Mouse (Mus musculus) neural tube, embryonic 10.5 days (tissue): ENCODE measurements around the gene Lipn.

Experiments
- DNase-seq: peaks from one replicate; pipeline ENCODE4 v3.0.0-alpha.2; 2017; ENCODE audit warnings: low spot score; ENCODE audit errors: extremely low spot score

Lipn gene

GRCm38 (mm10) chr19:34066779-34067472 is at the start of gene Lipn:
Lipn (plus strand) TSS chr19:34067358.
- DNase-seq, result no peak

DNA sequence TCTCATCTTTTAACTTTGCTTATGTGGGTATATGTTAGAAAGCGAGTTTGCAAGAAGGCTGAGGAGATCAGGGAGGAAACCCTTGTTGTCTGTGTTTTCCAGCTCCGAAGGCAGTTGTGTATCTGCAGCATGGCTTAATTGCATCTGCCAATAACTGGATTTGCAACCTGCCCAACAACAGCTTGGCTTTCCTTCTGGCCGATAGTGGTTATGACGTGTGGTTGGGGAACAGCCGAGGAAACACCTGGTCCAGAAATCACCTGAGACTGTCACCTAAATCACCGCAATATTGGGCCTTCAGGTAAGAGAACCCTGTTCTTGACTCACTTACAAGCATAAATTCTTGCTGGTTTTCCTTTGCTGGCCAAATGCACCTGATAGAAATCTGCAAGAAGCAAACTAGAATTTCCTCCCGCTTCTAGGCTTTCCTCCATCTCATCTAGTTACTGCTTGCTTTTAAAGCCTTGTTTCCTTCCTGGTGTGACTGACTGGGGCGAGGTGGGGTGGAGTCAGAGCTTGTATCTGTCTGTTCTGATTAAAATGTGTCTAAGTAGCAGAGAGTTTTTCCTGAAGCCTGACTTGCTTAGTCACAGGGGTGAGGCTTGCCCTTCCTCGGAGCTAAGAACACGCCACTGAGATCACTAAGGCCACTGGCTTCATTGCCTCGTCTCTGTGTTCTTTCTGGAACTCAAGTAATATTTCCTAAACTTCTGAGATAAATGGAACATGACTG is 45.6 kb upstream of the Lipn start:
- no peak for DNase-seq

GRCm38 (mm10) chr19:34022759-34023158 is 44.4 kb upstream of the Lipn start:
- no peak for DNase-seq

DNA sequence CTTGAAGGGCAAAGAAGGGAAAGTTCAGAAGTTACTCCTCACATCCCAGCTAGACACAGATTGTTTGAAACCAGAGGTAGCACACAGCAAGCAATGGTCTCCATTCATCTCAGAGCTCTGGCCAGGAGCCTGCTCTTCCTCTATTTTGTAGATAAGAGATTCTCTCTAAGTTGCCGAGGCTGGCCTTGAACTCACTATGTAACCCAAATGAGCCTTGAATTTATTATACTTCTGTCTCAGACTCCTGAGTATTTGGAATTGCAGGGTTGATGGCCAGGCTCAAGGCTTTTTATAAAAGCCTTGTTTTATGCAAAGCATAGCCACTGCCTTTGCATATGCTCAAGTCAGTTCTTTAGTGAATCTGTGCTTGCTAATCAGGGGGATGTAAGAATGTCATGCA is 27.4 kb upstream of the Lipn start:
- no peak for DNase-seq

DNA sequence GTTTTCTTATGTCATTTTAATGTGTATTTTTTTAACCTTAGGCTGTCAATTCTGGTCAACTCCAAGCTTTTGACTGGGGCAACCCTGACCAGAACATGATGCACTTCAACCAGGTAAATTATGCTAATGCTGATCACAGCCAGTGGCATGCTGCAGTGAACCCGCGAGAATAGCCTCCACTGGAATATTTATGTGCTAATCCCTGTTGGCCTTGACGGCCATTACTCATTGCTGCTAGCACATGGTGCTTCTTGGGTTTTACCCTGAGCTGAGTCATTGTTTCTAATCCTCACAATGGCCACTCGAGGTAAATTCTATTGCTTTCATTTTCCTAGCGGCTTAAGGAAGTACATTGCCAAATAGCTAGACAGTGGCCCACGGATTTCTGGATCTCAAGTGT is 24.1 kb upstream of the Lipn start:
- no peak for DNase-seq

GRCm38 (mm10) chr19:34049371-34050039 is 17.7 kb upstream of the Lipn start:
- no peak for DNase-seq

DNA sequence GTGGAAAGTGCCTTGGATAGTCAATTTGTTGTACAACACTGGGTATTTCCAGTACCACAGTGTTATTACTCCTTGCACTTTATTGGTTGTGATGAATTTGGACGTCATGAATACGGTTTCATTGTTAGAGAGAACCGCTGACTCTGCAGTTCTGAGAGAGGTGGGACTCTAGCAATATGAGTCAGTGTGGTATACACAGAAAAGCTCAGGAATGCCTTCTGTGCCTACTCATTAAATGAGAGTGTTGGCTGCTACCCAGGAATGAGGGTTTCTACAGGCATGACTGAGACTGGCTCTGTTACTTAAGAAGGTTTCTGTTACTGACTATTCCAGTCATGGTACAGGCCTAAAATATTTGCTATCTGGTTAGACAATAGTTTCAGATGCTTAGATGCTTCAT is 15.7 kb upstream of the Lipn start:
- DNase-seq, result no peak

DNA sequence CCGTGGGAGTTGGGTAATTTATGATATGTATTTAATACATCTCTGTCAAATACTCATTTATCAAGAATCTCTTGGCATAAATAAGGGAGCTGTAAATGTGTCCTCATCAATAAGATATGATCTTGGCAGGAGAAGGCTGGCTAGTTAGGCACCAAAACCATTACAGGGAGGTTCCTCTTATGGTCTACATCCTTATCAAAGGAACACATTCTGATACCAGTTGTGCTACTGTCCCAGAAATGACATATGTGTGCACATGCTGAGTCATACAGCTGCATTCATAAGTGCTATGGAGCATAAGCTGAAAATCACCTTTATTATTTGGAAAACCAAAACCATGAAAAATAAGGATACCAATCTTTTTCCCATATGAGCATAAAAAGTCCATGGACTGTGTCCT is 3.6 kb upstream of the Lipn start:
- no peak for DNase-seq

DNA sequence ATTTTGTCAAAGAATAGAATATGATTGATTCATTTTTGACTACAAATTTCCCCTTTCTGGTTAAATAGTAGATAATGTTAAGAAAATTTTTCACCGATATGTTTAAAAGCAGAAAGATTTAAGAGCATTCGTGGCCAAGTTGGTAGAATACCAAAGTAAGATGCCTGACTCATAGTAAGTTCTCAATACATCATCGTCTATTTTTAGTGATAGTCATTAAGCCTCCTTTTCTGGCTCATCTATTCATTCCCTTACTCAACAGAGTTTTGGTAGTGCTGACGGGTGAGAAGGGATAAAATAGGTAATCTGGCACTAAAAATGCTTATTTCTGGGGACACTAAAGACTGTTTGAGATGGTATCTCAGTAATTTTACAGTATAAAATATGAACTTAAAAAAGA is 3.1 kb upstream of the Lipn start:
- no peak for DNase-seq

- DNase-seq, result no peak
These were observed 7.1 kb downstream of the Lipn start for GRCm38 (mm10) chr19:34074239-34074638.

GRCm38 (mm10) chr19:34078130-34078529 is 11.0 kb downstream of the Lipn start:
- DNase-seq, result no peak

DNA sequence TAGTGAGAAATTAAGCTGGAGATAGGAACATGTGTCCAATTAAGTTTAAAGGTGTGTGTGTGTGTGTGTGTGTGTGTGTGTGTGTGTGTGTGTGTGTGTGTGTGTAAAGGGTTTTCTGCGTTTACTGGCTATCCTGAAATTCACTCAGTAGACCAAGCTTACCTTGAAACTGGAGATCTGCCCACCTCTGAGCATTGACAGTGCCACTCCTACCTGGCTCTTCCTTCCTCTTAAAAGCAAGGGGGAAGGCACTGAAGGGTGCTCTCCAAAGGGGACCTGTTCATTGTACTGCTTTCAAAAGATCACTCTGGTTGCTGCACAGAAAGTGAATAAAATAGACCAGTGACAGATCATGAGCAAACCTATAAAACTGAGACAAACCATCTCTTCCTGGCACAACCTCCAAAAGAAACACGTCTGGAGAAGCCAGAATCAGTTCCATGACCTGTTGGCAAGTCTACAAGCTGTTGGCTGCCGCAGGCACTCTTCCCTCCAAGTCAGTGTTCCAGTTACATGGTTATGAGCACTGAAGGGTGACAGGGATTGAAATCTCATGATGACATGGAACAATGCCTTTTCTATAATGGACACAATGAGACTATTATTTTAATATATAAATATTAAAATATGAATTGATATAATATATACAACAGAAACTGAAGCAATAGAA is 22.0 kb downstream of the Lipn start:
- DNase-seq, result no peak

- no peak for DNase-seq
These were observed 28.2 kb downstream of the Lipn start for GRCm38 (mm10) chr19:34095381-34095780.

- no peak for DNase-seq
These were observed 29.1 kb downstream of the Lipn start for GRCm38 (mm10) chr19:34096228-34096627.

DNA sequence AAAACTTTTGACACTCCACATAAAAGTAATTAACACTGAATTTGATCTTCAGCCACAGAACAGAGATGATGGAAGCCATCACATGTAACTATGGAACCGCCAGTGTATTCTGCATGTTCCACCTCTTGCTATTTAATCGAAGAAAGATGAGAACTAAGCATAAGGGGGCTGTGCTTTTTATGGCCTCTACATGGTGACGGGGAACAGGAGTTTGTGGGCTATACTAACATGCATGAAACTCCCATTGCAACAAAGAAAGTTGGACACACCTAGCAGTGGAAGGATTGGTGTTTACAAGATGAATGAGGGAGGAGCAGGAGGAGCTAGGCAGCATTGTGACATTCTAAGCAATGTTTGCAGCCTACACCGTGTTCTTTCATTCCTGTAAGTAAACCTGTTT is 33.5 kb downstream of the Lipn start, which contains the start of gene Lipm:
Gene Lipm, plus strand, starts transcription at position 301 of the 400 bp plus-strand sequence.
- no peak for DNase-seq

DNA sequence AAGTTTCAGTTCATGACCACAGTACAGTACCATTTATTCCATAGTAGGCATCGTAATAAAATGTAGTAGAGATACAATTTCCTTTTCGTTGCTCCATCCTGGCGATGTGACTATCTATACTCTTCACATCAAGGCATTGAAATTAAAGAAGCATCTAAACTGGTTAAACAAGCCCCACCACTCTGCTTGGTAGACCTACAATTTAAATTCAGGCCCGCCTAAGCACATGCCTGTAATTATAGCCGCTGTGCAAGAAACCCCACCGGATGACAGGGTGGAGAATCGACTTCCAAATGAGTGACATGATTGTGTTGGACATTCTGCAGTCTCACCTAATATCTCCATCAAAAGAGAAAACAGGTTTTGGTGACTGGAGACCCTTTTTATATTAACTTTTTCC is 34.7 kb downstream of the Lipn start:
- DNase-seq, result no peak

DNA sequence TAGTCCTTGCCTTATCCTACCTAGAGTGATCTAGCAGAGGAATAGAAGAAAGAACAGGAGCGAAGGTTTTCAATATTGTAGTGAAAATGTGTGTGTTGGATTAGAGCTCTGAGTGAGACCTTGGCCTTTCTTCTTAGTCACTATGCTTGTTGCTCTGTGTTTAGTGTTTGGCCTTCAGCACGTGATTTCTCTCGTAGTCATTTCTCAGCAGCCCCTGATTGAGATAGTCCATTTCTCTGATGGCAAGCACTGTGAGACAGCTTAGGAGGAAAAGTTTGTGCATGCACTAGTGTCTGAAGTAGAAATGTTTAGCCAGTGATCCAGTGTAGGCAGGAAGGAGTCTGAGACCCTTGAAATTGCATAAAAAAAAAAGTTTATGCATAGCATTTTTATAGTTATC is 37.7 kb downstream of the Lipn start:
- no peak for DNase-seq

- no peak for DNase-seq
These were observed 51.9 kb downstream of the Lipn start for GRCm38 (mm10) chr19:34119102-34119501.

DNA sequence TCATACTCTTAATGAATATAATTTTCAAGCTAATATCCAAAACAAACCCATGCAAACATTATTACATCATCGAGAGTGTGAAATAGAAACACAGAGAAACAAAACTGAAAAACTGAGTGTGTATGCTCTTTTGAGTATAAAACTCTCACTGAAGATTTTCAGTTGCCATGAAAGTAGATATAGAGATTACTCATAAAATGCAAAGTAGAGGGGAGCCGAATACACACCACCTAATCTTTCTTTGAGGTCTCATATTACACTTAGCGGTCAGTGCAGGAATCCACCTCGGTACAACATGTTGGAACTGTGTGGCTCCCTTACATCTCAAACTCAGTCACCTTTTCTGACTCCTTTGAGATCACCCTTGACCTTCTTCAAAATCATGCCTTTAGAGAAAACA is 52.5 kb downstream of the Lipn start:
- DNase-seq, result no peak

DNA sequence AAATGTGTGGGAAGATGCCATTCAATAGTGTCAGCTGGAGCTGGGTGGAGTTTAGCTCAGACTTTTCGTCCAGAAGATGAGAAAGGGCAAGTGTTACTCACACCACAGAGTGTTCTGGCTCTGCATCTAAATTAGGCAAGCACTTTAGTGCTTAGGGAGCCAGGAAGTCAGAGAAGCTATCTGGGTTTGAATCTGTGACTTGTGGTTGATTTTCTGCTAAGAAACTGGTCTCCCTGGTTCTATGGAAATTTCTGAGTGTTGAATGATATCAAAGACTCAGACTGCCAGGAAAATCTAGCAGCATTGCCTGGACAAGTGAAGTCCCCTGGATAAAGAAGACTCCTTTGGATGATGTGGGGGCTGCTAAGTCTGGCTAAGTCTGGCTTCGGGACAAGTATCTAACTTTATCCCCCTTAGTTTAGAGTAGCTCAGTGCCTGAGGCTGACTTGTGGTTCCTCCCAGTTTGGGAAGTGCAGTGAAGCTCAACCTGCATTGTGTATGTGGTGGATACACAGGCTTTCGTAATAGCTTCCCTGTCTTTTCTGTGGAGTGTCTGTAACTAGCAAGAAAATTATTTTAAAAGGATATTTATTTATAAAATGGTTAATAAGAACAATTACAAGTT is 53.1 kb downstream of the Lipn start:
- no peak for DNase-seq
